Mouse (Mus musculus): ENCODE data around the gene Alkbh6. TPM values are rescaled to one million over a fixed set of nuclear protein-coding genes. Genes with fewer than 3 reads are reported as not detected.

The Alkbh6 gene
- total RNA-seq, 2 experiments from 2014 or later = 65.7 to 71.4 TPM

GRCm38 (mm10) chr7:30333436-30333835 lies 24.9 kb downstream of the Alkbh6 start:
- peak; percentile 65 to 78 for DNase-seq (ENCODE audit: extremely low spot score in 1 of 2, low spot score in 2 of 2)
- H3K27ac ChIP-seq = peak overlapping the region; percentile 53; the same call in 1 of the 2 replicates
- intact Hi-C loops (cut with DNase I) = loop anchor here (5.0 kb wide), 1 partner anchor 159 kb away; the partner anchor contains the start of gene Prodh2
- no peak for TF ChIP-seq CTCF (IDR thresholded peaks at IDR 0.05)
- no peak overlapping the region for H3K4me3 ChIP-seq

GRCm38 (mm10) chr7:30334563-30334962 lies 26.0 kb downstream of the Alkbh6 start:
- H3K27ac ChIP-seq = no peak overlapping the region
- H3K4me3 ChIP-seq = no peak overlapping the region
- intact Hi-C loops (cut with DNase I) = loop anchor here (5.0 kb wide), 1 partner anchor 158 kb away; the partner anchor contains the start of gene Prodh2
- no peak for TF ChIP-seq CTCF (IDR thresholded peaks at IDR 0.05)
- DNase-seq (ENCODE audit: extremely low spot score in 1 of 2, low spot score in 2 of 2) = no peak

GRCm38 (mm10) chr7:30335688-30336087 lies 27.2 kb downstream of the Alkbh6 start:
- intact Hi-C loops (cut with DNase I) = loop anchor here (1.0 kb wide), 1 partner anchor 97 kb away; no protein-coding TSS in a partner anchor
- no peak overlapping the region for H3K27ac ChIP-seq

GRCm38 (mm10) chr7:30336384-30336783 lies 27.9 kb downstream of the Alkbh6 start:
- intact Hi-C loops (cut with DNase I) = loop anchor here (1.0 kb wide), 1 partner anchor 96 kb away; no protein-coding TSS in a partner anchor
- no peak overlapping the region for H3K27ac ChIP-seq
- peak; percentile 86 to 91 for DNase-seq (ENCODE audit: extremely low spot score in 1 of 2, low spot score in 2 of 2)
- peak; percentile 98 for TF ChIP-seq CTCF (IDR thresholded peaks at IDR 0.05)
- no peak overlapping the region for H3K4me3 ChIP-seq

More at GRCm38 (mm10) chr7:30335688-30336087, 27.2 kb downstream of the Alkbh6 start:
- no peak overlapping the region for H3K4me3 ChIP-seq
- no peak for TF ChIP-seq CTCF (IDR thresholded peaks at IDR 0.05)
- DNase-seq (ENCODE audit: extremely low spot score in 1 of 2, low spot score in 2 of 2) = no peak

GRCm38 (mm10) chr7:30339432-30340109 lies 31.1 kb downstream of the Alkbh6 start:
- no peak overlapping the region for H3K27ac ChIP-seq
- no peak overlapping the region for H3K4me3 ChIP-seq
- no peak for DNase-seq (ENCODE audit: extremely low spot score in 1 of 2, low spot score in 2 of 2)
- TF ChIP-seq CTCF (IDR thresholded peaks at IDR 0.05) = no peak
- intact Hi-C loops (cut with DNase I) = no loop called here

GRCm38 (mm10) chr7:30346635-30347379 lies 38.3 kb downstream of the Alkbh6 start:
- no peak for TF ChIP-seq CTCF (IDR thresholded peaks at IDR 0.05)
- intact Hi-C loops (cut with DNase I) = no loop called here
- no peak overlapping the region for H3K27ac ChIP-seq
- no peak overlapping the region for H3K4me3 ChIP-seq
- DNase-seq (ENCODE audit: extremely low spot score in 1 of 2, low spot score in 2 of 2) = no peak

- H3K4me3 ChIP-seq = no peak overlapping the region
- intact Hi-C loops (cut with DNase I) = no loop called here
- peak; percentile 83 to 84 for DNase-seq (ENCODE audit: extremely low spot score in 1 of 2, low spot score in 2 of 2)
- TF ChIP-seq CTCF (IDR thresholded peaks at IDR 0.05) = peak; percentile 96
- H3K27ac ChIP-seq = peak overlapping the region; percentile 36; the same call in 1 of the 2 replicates
Measured at GRCm38 (mm10) chr7:30347828-30348227, 39.3 kb downstream of the Alkbh6 start.

- DNase-seq (ENCODE audit: extremely low spot score in 1 of 2, low spot score in 2 of 2) = peak; percentile 61 to 64
- TF ChIP-seq CTCF (IDR thresholded peaks at IDR 0.05) = peak; percentile 78
- no peak overlapping the region for H3K4me3 ChIP-seq
- no peak overlapping the region for H3K27ac ChIP-seq
- intact Hi-C loops (cut with DNase I) = no loop called here
Measured at GRCm38 (mm10) chr7:30353279-30353822, 44.8 kb downstream of the Alkbh6 start.

- no peak for DNase-seq (ENCODE audit: extremely low spot score in 1 of 2, low spot score in 2 of 2)
- no peak for TF ChIP-seq CTCF (IDR thresholded peaks at IDR 0.05)
- Histone ChIP-seq H3K4me3 (no peak overlapping the region), H3K27ac (no peak overlapping the region)
- intact Hi-C loops (cut with DNase I) = no loop called here
Measured at GRCm38 (mm10) chr7:30354059-30354458, 45.5 kb downstream of the Alkbh6 start.

GRCm38 (mm10) chr7:30358378-30359186 lies 50.1 kb downstream of the Alkbh6 start:
- H3K4me3 ChIP-seq = no peak overlapping the region
- no peak for DNase-seq (ENCODE audit: extremely low spot score in 1 of 2, low spot score in 2 of 2)
- TF ChIP-seq CTCF (IDR thresholded peaks at IDR 0.05) = no peak
- H3K27ac ChIP-seq = no peak overlapping the region
- intact Hi-C loops (cut with DNase I) = no loop called here

- intact Hi-C loops (cut with DNase I) = no loop called here
- Histone ChIP-seq H3K4me3 (no peak overlapping the region), H3K27ac (no peak overlapping the region)
- DNase-seq (ENCODE audit: extremely low spot score in 1 of 2, low spot score in 2 of 2) = no peak
- TF ChIP-seq CTCF (IDR thresholded peaks at IDR 0.05) = no peak
Measured at GRCm38 (mm10) chr7:30359276-30359865, 50.9 kb downstream of the Alkbh6 start.

Measured in left cerebral cortex, adult 2 months (tissue).